Mouse (Mus musculus): ENCODE measurements around the gene Lin52. TPM values are rescaled to one million over a fixed set of nuclear protein-coding genes. Genes with fewer than 3 reads are reported as not detected.

Gene Lin52
- total and polyA plus RNA-seq, 3 experiments = 6.9 to 19.7 (median 16.2) TPM

GRCm38 (mm10) chr12:84468701-84469100 lies 17.5 kb downstream of the Lin52 start:
- no peak for DNase-seq

GRCm38 (mm10) chr12:84478937-84479336 lies 27.7 kb downstream of the Lin52 start:
- no peak for DNase-seq

- DNase-seq = no peak
Measured at GRCm38 (mm10) chr12:84481251-84481650, 30.0 kb downstream of the Lin52 start.

- no peak for DNase-seq
Measured at GRCm38 (mm10) chr12:84482778-84483585, 31.8 kb downstream of the Lin52 start.

GRCm38 (mm10) chr12:84487324-84488056 lies 36.3 kb downstream of the Lin52 start:
- no peak for DNase-seq

- no peak for DNase-seq
Measured at GRCm38 (mm10) chr12:84496795-84497194, 45.6 kb downstream of the Lin52 start.

- no peak for DNase-seq
Measured at GRCm38 (mm10) chr12:84500528-84501263, 49.5 kb downstream of the Lin52 start.

GRCm38 (mm10) chr12:84501278-84501677 lies 50.1 kb downstream of the Lin52 start:
- DNase-seq = no peak

- no peak for DNase-seq
Measured at GRCm38 (mm10) chr12:84506856-84507255, 55.6 kb downstream of the Lin52 start.

GRCm38 (mm10) chr12:84512016-84512415 lies 60.8 kb downstream of the Lin52 start:
- peak; percentile 49 for DNase-seq

- no peak for DNase-seq
Measured at GRCm38 (mm10) chr12:84515486-84515885, 64.3 kb downstream of the Lin52 start.

GRCm38 (mm10) chr12:84516642-84517041 lies 65.4 kb downstream of the Lin52 start:
- no peak for DNase-seq

- no peak for DNase-seq
Measured at GRCm38 (mm10) chr12:84518018-84518417, 66.8 kb downstream of the Lin52 start.

GRCm38 (mm10) chr12:84523728-84524127 lies 72.5 kb downstream of the Lin52 start:
- DNase-seq = no peak

GRCm38 (mm10) chr12:84524147-84525050 lies 73.2 kb downstream of the Lin52 start:
- no peak for DNase-seq

- no peak for DNase-seq
Measured at GRCm38 (mm10) chr12:84525422-84525821, 74.2 kb downstream of the Lin52 start.

GRCm38 (mm10) chr12:84530426-84530825 lies 79.2 kb downstream of the Lin52 start:
- no peak for DNase-seq

- no peak for DNase-seq
Measured at GRCm38 (mm10) chr12:84531906-84532829, 80.9 kb downstream of the Lin52 start.

GRCm38 (mm10) chr12:84532830-84533199 lies 81.6 kb downstream of the Lin52 start:
- DNase-seq = no peak

GRCm38 (mm10) chr12:84533706-84534486 lies 82.7 kb downstream of the Lin52 start:
- DNase-seq = peak; percentile 85

All from adrenal gland, adult 2 months (tissue).